Mouse (Mus musculus): ENCODE results near the gene Ndufs7. TPM values are rescaled to one million over a fixed set of nuclear protein-coding genes. Genes with fewer than 3 reads are reported as not detected.

Ndufs7 gene
- total and polyA plus RNA-seq, 2 experiments from 2014 or later, result 838 to 1,203 TPM

DNA sequence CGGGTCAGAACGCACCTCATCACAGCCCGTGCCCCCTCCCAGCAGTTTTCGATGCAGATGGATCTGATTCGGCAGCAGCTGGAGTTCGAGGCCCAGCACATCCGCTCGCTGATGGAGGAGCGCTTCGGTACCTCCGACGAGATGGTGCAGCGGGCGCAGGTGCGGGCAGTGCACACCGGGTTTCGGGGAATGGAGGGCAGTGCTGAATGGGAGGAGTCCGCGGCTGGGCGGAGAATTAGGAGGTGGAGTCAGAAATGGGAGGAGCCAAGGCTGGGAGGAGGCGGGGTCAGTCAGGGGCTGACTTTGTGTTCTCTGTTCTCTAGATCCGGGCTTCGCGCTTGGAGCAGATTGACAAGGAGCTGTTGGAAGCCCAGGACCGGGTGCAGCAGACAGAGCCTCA, 55.9 kb downstream of the Ndufs7 start:
- peaks cover 75% of the 10 kb centered on the region for H3K27me3 ChIP-seq (ENCODE audit: control insufficient read depth, insufficient read depth, low read length)
- H3K4me1 ChIP-seq (ENCODE audit: control insufficient read depth, insufficient read depth), result peaks cover 9% of the 10 kb centered on the region; the same call in 1 of the 2 replicates
- no peak overlapping the region for H3K4me3 ChIP-seq (ENCODE audit: low read depth, low read length)
- DNase-seq (ENCODE audit: low spot score), result no peak
- H3K36me3 ChIP-seq (replicated peaks; ENCODE audit: control insufficient read depth, insufficient read depth, low read length), result no peaks in the 10 kb centered on the region
- H3K27ac ChIP-seq (ENCODE audit: low read depth), result no peak overlapping the region
- H3K9me3 ChIP-seq (replicated peaks; ENCODE audit: control insufficient read depth, low read length), result no peaks in the 10 kb centered on the region
- H3K4me2 ChIP-seq (ENCODE audit: low read depth, low read length), result no peak overlapping the region
- H3K9ac ChIP-seq (replicated peaks; ENCODE audit: low read depth, low read length), result no peak overlapping the region
- WGBS, result 17% methylated on average over 25 of the region's 25 CpGs
- no peak for ATAC-seq (ENCODE audit: insufficient read depth, low read depth)
- TF ChIP-seq EP300 (IDR thresholded peaks at IDR 0.05; ENCODE audit: low read depth), result no peak
- no peak for TF ChIP-seq CTCF (IDR thresholded peaks at IDR 0.05; ENCODE audit: low read depth)

Small RNAs within 50 kb of the gene (microRNA-seq; reads per million reads assigned to microRNA genes)
- gene Mir6911, result not detected

Other genes starting within 250 kb of the Ndufs7 start
- 3.9 and 11.0 TPM in 2 replicates for gene Arhgap45, start 232.5 kb upstream of the Ndufs7 start, total RNA-seq (2014; rRNA removed; ENCODE audit: low replicate concordance)
- gene Arhgap45, start 232.5 kb upstream of the Ndufs7 start, polyA plus RNA-seq (2015; fragmentation: Nextera tagmentation; extraction: Ambion mirVana), result 1.9 TPM in 2 replicates
- 70.6 and 106 TPM in 2 replicates for gene Polr2e, start 209.3 kb upstream of the Ndufs7 start, total RNA-seq (2014; rRNA removed; ENCODE audit: low replicate concordance)
- gene Polr2e, start 209.3 kb upstream of the Ndufs7 start, polyA plus RNA-seq (2015; fragmentation: Nextera tagmentation; extraction: Ambion mirVana), result 120 and 123 TPM in 2 replicates
- gene Gpx4, start 202.0 kb upstream of the Ndufs7 start, total RNA-seq (2014; rRNA removed; ENCODE audit: low replicate concordance), result 490 and 500 TPM in 2 replicates
- gene Gpx4, start 202.0 kb upstream of the Ndufs7 start, polyA plus RNA-seq (2015; fragmentation: Nextera tagmentation; extraction: Ambion mirVana), result 874 and 900 TPM in 2 replicates
- gene Sbno2, start 143.6 kb upstream of the Ndufs7 start, total RNA-seq (2014; rRNA removed; ENCODE audit: low replicate concordance), result 21.1 and 22.0 TPM in 2 replicates
- gene Sbno2, start 143.6 kb upstream of the Ndufs7 start, polyA plus RNA-seq (2015; fragmentation: Nextera tagmentation; extraction: Ambion mirVana), result 5.9 and 6.3 TPM in 2 replicates
- 40.3 and 57.4 TPM in 2 replicates for gene Stk11, start 133.3 kb upstream of the Ndufs7 start, total RNA-seq (2014; rRNA removed; ENCODE audit: low replicate concordance)
- gene Stk11, start 133.3 kb upstream of the Ndufs7 start, polyA plus RNA-seq (2015; fragmentation: Nextera tagmentation; extraction: Ambion mirVana), result 10.6 and 10.8 TPM in 2 replicates
- gene Atp5d, start 110.5 kb upstream of the Ndufs7 start, total RNA-seq (2014; rRNA removed; ENCODE audit: low replicate concordance), result 970 and 972 TPM in 2 replicates
- 1,858 and 1,876 TPM in 2 replicates for gene Atp5d, start 110.5 kb upstream of the Ndufs7 start, polyA plus RNA-seq (2015; fragmentation: Nextera tagmentation; extraction: Ambion mirVana)
- gene Cbarp, start 108.3 kb upstream of the Ndufs7 start, total RNA-seq (2014; rRNA removed; ENCODE audit: low replicate concordance), result 2.8 and 5.9 TPM in 2 replicates
- gene Cbarp, start 108.3 kb upstream of the Ndufs7 start, polyA plus RNA-seq (2015; fragmentation: Nextera tagmentation; extraction: Ambion mirVana), result 1.0 and 1.1 TPM in 2 replicates
- 100 and 122 TPM in 2 replicates for gene Midn, start 100.8 kb upstream of the Ndufs7 start, total RNA-seq (2014; rRNA removed; ENCODE audit: low replicate concordance)
- gene Midn, start 100.8 kb upstream of the Ndufs7 start, polyA plus RNA-seq (2015; fragmentation: Nextera tagmentation; extraction: Ambion mirVana), result 12.4 and 15.8 TPM in 2 replicates
- gene Cirbp, start 83.1 kb upstream of the Ndufs7 start, total RNA-seq (2014; rRNA removed; ENCODE audit: low replicate concordance), result 121 and 163 TPM in 2 replicates
- 208 and 330 TPM in 2 replicates for gene Cirbp, start 83.1 kb upstream of the Ndufs7 start, polyA plus RNA-seq (2015; fragmentation: Nextera tagmentation; extraction: Ambion mirVana)
- gene 1600002K03Rik, start 76.2 kb upstream of the Ndufs7 start, total RNA-seq (2014; rRNA removed; ENCODE audit: low replicate concordance), result 0.66 and 8.9 TPM in 2 replicates
- 4.6 and 5.7 TPM in 2 replicates for gene 1600002K03Rik, start 76.2 kb upstream of the Ndufs7 start, polyA plus RNA-seq (2015; fragmentation: Nextera tagmentation; extraction: Ambion mirVana)
- 2.4 and 3.0 TPM in 2 replicates for gene Efna2, start 69.6 kb upstream of the Ndufs7 start, total RNA-seq (2014; rRNA removed; ENCODE audit: low replicate concordance)
- 3.3 and 3.7 TPM in 2 replicates for gene Efna2, start 69.6 kb upstream of the Ndufs7 start, polyA plus RNA-seq (2015; fragmentation: Nextera tagmentation; extraction: Ambion mirVana)
- gene Mum1, start 22.7 kb upstream of the Ndufs7 start, total RNA-seq (2014; rRNA removed; ENCODE audit: low replicate concordance), result 41.4 and 59.7 TPM in 2 replicates
- 18.4 and 22.9 TPM in 2 replicates for gene Mum1, start 22.7 kb upstream of the Ndufs7 start, polyA plus RNA-seq (2015; fragmentation: Nextera tagmentation; extraction: Ambion mirVana)
- 27.2 and 27.7 TPM in 2 replicates for gene Gamt, start 11.9 kb downstream of the Ndufs7 start, total RNA-seq (2014; rRNA removed; ENCODE audit: low replicate concordance)
- gene Gamt, start 11.9 kb downstream of the Ndufs7 start, polyA plus RNA-seq (2015; fragmentation: Nextera tagmentation; extraction: Ambion mirVana), result 22.8 and 25.7 TPM in 2 replicates
- gene Dazap1, start 12.4 kb downstream of the Ndufs7 start, total RNA-seq (2014; rRNA removed; ENCODE audit: low replicate concordance), result 88.9 and 96.2 TPM in 2 replicates
- 24.8 and 30.3 TPM in 2 replicates for gene Dazap1, start 12.4 kb downstream of the Ndufs7 start, polyA plus RNA-seq (2015; fragmentation: Nextera tagmentation; extraction: Ambion mirVana)
- gene Rps15, start 43.3 kb downstream of the Ndufs7 start, total RNA-seq (2014; rRNA removed; ENCODE audit: low replicate concordance), result 1,030 and 1,317 TPM in 2 replicates
- 499 and 510 TPM in 2 replicates for gene Rps15, start 43.3 kb downstream of the Ndufs7 start, polyA plus RNA-seq (2015; fragmentation: Nextera tagmentation; extraction: Ambion mirVana)
- gene Apc2, start 46.9 kb downstream of the Ndufs7 start, total RNA-seq (2014; rRNA removed; ENCODE audit: low replicate concordance), result 1.4 and 3.4 TPM in 2 replicates
- 0.77 and 0.83 TPM in 2 replicates for gene Apc2, start 46.9 kb downstream of the Ndufs7 start, polyA plus RNA-seq (2015; fragmentation: Nextera tagmentation; extraction: Ambion mirVana)
- 13.5 and 41.4 TPM in 2 replicates for gene 2310011J03Rik, start 71.4 kb downstream of the Ndufs7 start, total RNA-seq (2014; rRNA removed; ENCODE audit: low replicate concordance)
- 35.2 and 37.4 TPM in 2 replicates for gene 2310011J03Rik, start 71.4 kb downstream of the Ndufs7 start, polyA plus RNA-seq (2015; fragmentation: Nextera tagmentation; extraction: Ambion mirVana)
- gene Pcsk4, start 80.4 kb downstream of the Ndufs7 start, total RNA-seq (2014; rRNA removed; ENCODE audit: low replicate concordance), result not detected in 2 replicates
- gene Pcsk4, start 80.4 kb downstream of the Ndufs7 start, polyA plus RNA-seq (2015; fragmentation: Nextera tagmentation; extraction: Ambion mirVana), result 2.0 and 2.1 TPM in 2 replicates
- gene Reep6, start 80.8 kb downstream of the Ndufs7 start, total RNA-seq (2014; rRNA removed; ENCODE audit: low replicate concordance), result not detected in 2 replicates
- 0.85 and 1.0 TPM in 2 replicates for gene Reep6, start 80.8 kb downstream of the Ndufs7 start, polyA plus RNA-seq (2015; fragmentation: Nextera tagmentation; extraction: Ambion mirVana)
- 18.5 and 34.6 TPM in 2 replicates for gene Adamtsl5, start 99.3 kb downstream of the Ndufs7 start, total RNA-seq (2014; rRNA removed; ENCODE audit: low replicate concordance)
- 12.6 and 14.6 TPM in 2 replicates for gene Adamtsl5, start 99.3 kb downstream of the Ndufs7 start, polyA plus RNA-seq (2015; fragmentation: Nextera tagmentation; extraction: Ambion mirVana)
- gene Plk5, start 107.3 kb downstream of the Ndufs7 start, total RNA-seq (2014; rRNA removed; ENCODE audit: low replicate concordance), result 1.7 TPM in 1 of 2 replicates, not detected in the other
- 0.05 TPM in 2 replicates for gene Plk5, start 107.3 kb downstream of the Ndufs7 start, polyA plus RNA-seq (2015; fragmentation: Nextera tagmentation; extraction: Ambion mirVana)
- 20.0 and 26.4 TPM in 2 replicates for gene Mex3d, start 138.5 kb downstream of the Ndufs7 start, total RNA-seq (2014; rRNA removed; ENCODE audit: low replicate concordance)
- gene Mex3d, start 138.5 kb downstream of the Ndufs7 start, polyA plus RNA-seq (2015; fragmentation: Nextera tagmentation; extraction: Ambion mirVana), result 2.2 and 2.9 TPM in 2 replicates
- gene Mbd3, start 150.4 kb downstream of the Ndufs7 start, total RNA-seq (2014; rRNA removed; ENCODE audit: low replicate concordance), result 35.1 and 35.3 TPM in 2 replicates
- 75.6 and 78.0 TPM in 2 replicates for gene Mbd3, start 150.4 kb downstream of the Ndufs7 start, polyA plus RNA-seq (2015; fragmentation: Nextera tagmentation; extraction: Ambion mirVana)
- gene Uqcr11, start 157.7 kb downstream of the Ndufs7 start, total RNA-seq (2014; rRNA removed; ENCODE audit: low replicate concordance), result 1,589 and 2,020 TPM in 2 replicates
- 3,128 and 3,343 TPM in 2 replicates for gene Uqcr11, start 157.7 kb downstream of the Ndufs7 start, polyA plus RNA-seq (2015; fragmentation: Nextera tagmentation; extraction: Ambion mirVana)
- gene Tcf3, start 184.5 kb downstream of the Ndufs7 start, total RNA-seq (2014; rRNA removed; ENCODE audit: low replicate concordance), result 77.8 and 91.4 TPM in 2 replicates
- gene Tcf3, start 184.5 kb downstream of the Ndufs7 start, polyA plus RNA-seq (2015; fragmentation: Nextera tagmentation; extraction: Ambion mirVana), result 20.1 and 20.6 TPM in 2 replicates
- not detected in 2 replicates for gene Onecut3, start 245.7 kb downstream of the Ndufs7 start, total RNA-seq (2014; rRNA removed; ENCODE audit: low replicate concordance)
- gene Onecut3, start 245.7 kb downstream of the Ndufs7 start, polyA plus RNA-seq (2015; fragmentation: Nextera tagmentation; extraction: Ambion mirVana), result not detected in 2 replicates

Data from heart, postnatal 0 days (tissue).